Mouse (Mus musculus) liver, embryonic 11.5 days (tissue): ENCODE data around the gene Rnf2. TPM values are rescaled to one million over a fixed set of nuclear protein-coding genes. Genes with fewer than 3 reads are reported as not detected.

Source experiments
- ATAC-seq: fragments of 200-750 bp; cut with Nextera tagmentation; replicated peaks from 2 replicates; pipeline ENCODE4 v1.8.0; 2017; ENCODE audit warnings: moderate number of reproducible peaks, mild to moderate bottlenecking, moderate TSS enrichment, moderate library complexity; ENCODE audit not compliant: low FRiP score
- DNase-seq: peaks from one replicate; pipeline ENCODE4 v3.0.0-alpha.2; 2017; ENCODE audit warnings: low spot score
- H3K27ac ChIP-seq: fragments of 300-500 bp; sonication (generic); 2 replicates; pipeline ENCODE4 v1.5.1; 2014; ENCODE audit warnings: mild to moderate bottlenecking, low read depth, low read length, control low read depth
- H3K27me3 ChIP-seq: fragments of 300-500 bp; sonication (generic); replicated peaks from 2 replicates; pipeline ENCODE4 v1.6.1; 2014; ENCODE audit warnings: low read length, mixed read lengths; ENCODE audit not compliant: control insufficient read depth, insufficient read depth
- H3K36me3 ChIP-seq: fragments of 300-500 bp; sonication (generic); 2 replicates; pipeline ENCODE4 v1.6.1; 2014; ENCODE audit warnings: mild to moderate bottlenecking, low read length, moderate library complexity, mixed read lengths; ENCODE audit not compliant: control insufficient read depth, insufficient read depth
- H3K4me1 ChIP-seq: fragments of 300-500 bp; sonication (generic); replicated peaks from 2 replicates; pipeline ENCODE4 v1.6.1; 2014; ENCODE audit warnings: low read length, mixed read lengths; ENCODE audit not compliant: control insufficient read depth, insufficient read depth
- H3K4me2 ChIP-seq: fragments of 300-500 bp; sonication (generic); 2 replicates; pipeline ENCODE4 v1.6.1; 2014; ENCODE audit warnings: mild to moderate bottlenecking, control low read depth, moderate library complexity
- H3K4me3 ChIP-seq: fragments of 300-500 bp; sonication (generic); 2 replicates; pipeline ENCODE4 v1.5.1; 2014; ENCODE audit warnings: low read depth, low read length, control low read depth
- H3K9ac ChIP-seq: fragments of 300-500 bp; sonication (generic); 2 replicates; pipeline ENCODE4 v1.6.1; 2014; ENCODE audit warnings: low read depth, low read length, control low read depth
- H3K9me3 ChIP-seq: fragments of 300-500 bp; sonication (generic); 2 replicates; pipeline ENCODE4 v1.6.1; 2016; ENCODE audit warnings: low read length, inconsistent platforms, mixed read lengths; ENCODE audit not compliant: control insufficient read depth
- whole genome bisulfite sequencing: fragments of 180-500 bp; shearing (Covaris S2); extraction: QIAGEN DNeasy Blood & Tissue Kit; methylation state at CpG from one replicate; pipeline ENCODE4 v1.1.7; 2014; 5-methylcytosine and 5-hydroxymethylcytosine counted together
- microRNA-seq: library from miRNA; unstranded; fragments of <30 nt; microRNA quantifications from one replicate; pipeline ENCODE4, GENCODE M21; 2017; ENCODE audit warnings: borderline number of aligned reads
- polyA plus RNA-seq: library from polyadenylated mRNA; unstranded; fragments of >200 nt; fragmentation: Nextera tagmentation; extraction: Ambion mirVana; gene quantifications from 2 replicates; pipeline ENCODE4 v1.2.1, GENCODE M21; 2014

The Rnf2 gene
- polyA plus RNA-seq, 1 experiment from 2014 or later = 60.3 TPM

GRCm38 (mm10) chr1:151428263-151429221, 72.2 kb downstream of the Rnf2 start, which contains the start of the genes Swt1 and Trmt1l:
Gene Swt1 (minus strand): TSS chr1:151428455.
Gene Trmt1l (plus strand): TSS chr1:151428542.
- Histone ChIP-seq H3K27me3 (no peaks in the 10 kb centered on the region), H3K9me3 (no peaks in the 10 kb centered on the region), H3K9ac (peak within 1 kb of the TSS; percentile 96), H3K4me2 (peak within 1 kb of the TSS; percentile 80), H3K4me3 (peak within 1 kb of the TSS; percentile 83), H3K27ac (peak within 1 kb of the TSS; percentile 88), H3K36me3 (no peaks in the 10 kb centered on the region), H3K4me1 (peaks cover 9% of the 10 kb centered on the region)
- ATAC-seq (peak; percentile 98), DNase-seq (peak; percentile 93)
- under 1% methylated on average over 74 of the region's 74 CpGs for WGBS

- ATAC-seq (peak; percentile 41), DNase-seq (no peak)
- Histone ChIP-seq H3K36me3 (no peaks in the 10 kb centered on the region), H3K4me3 (peak overlapping the region; percentile 83), H3K4me2 (peak overlapping the region; percentile 70), H3K9ac (peak overlapping the region; percentile 83), H3K9me3 (no peaks in the 10 kb centered on the region), H3K27ac (peak overlapping the region; percentile 66), H3K4me1 (peaks cover 9% of the 10 kb centered on the region), H3K27me3 (no peaks in the 10 kb centered on the region)
- under 1% methylated on average over 26 of the region's 26 CpGs for WGBS
These were observed 72.9 kb downstream of the Rnf2 start for GRCm38 (mm10) chr1:151427888-151428262.

GRCm38 (mm10) chr1:151426947-151427600, 73.7 kb downstream of the Rnf2 start:
- no peaks in the 10 kb centered on the region for H3K9me3 ChIP-seq
- H3K27ac ChIP-seq = no peak overlapping the region
- peak overlapping the region; percentile 83 for H3K9ac ChIP-seq
- H3K4me2 ChIP-seq = peak overlapping the region; percentile 70
- no peaks in the 10 kb centered on the region for H3K36me3 ChIP-seq
- DNase-seq (no peak), ATAC-seq (no peak)
- no peaks in the 10 kb centered on the region for H3K27me3 ChIP-seq
- peaks cover 9% of the 10 kb centered on the region for H3K4me1 ChIP-seq
- H3K4me3 ChIP-seq = peak overlapping the region; percentile 83
- 11% methylated on average over 7 of the region's 7 CpGs for WGBS

GRCm38 (mm10) chr1:151422178-151422577, 78.6 kb downstream of the Rnf2 start:
- Histone ChIP-seq H3K27ac (no peak overlapping the region), H3K4me2 (no peak overlapping the region), H3K9me3 (no peaks in the 10 kb centered on the region), H3K9ac (no peak overlapping the region), H3K36me3 (peaks cover 4% of the 10 kb centered on the region; the same call in 1 of the 2 replicates), H3K4me3 (no peak overlapping the region), H3K4me1 (peaks cover 5% of the 10 kb centered on the region; the same call in 1 of the 2 replicates), H3K27me3 (no peaks in the 10 kb centered on the region)
- no peak for ATAC-seq
- no peak for DNase-seq
- 46% methylated on average over 3 of the region's 3 CpGs for WGBS

GRCm38 (mm10) chr1:151409827-151410226, 90.9 kb downstream of the Rnf2 start:
- H3K36me3 ChIP-seq = no peaks in the 10 kb centered on the region; the same call in 1 of the 2 replicates

More at GRCm38 (mm10) chr1:151409827-151410226, 90.9 kb downstream of the Rnf2 start:
- Histone ChIP-seq H3K4me2 (no peak overlapping the region), H3K27ac (no peak overlapping the region), H3K9ac (no peak overlapping the region), H3K27me3 (no peaks in the 10 kb centered on the region), H3K4me1 (no peaks in the 10 kb centered on the region), H3K9me3 (no peaks in the 10 kb centered on the region), H3K4me3 (no peak overlapping the region)
- DNase-seq (no peak), ATAC-seq (no peak)
- WGBS = 91% methylated on average over 3 of the region's 3 CpGs

Small RNA genes within 50 kb of the gene (microRNA-seq; reads per million reads assigned to microRNA genes)
- gene Mir7682 = not detected

Other genes with a start within 250 kb of the Rnf2 start
- 231 and 259 TPM in 2 replicates for gene Ivns1abp, start 156.5 kb downstream of the Rnf2 start, polyA plus RNA-seq
- gene Swt1, start 72.5 kb downstream of the Rnf2 start, polyA plus RNA-seq = 19.1 and 20.7 TPM in 2 replicates
- gene Trmt1l, start 72.4 kb downstream of the Rnf2 start, polyA plus RNA-seq = 44.5 and 48.7 TPM in 2 replicates
- gene Fam129a, start 70.2 kb upstream of the Rnf2 start, polyA plus RNA-seq = 2.1 and 3.0 TPM in 2 replicates